Mouse (Mus musculus): Measurements from ENCODE around the gene Mast3. TPM values are rescaled to one million over a fixed set of nuclear protein-coding genes. Genes with fewer than 3 reads are reported as not detected.

Gene Mast3
- polyA plus RNA-seq, 1 experiment = 175 TPM

GRCm38 (mm10) chr8:70737705-70738104 is 67.1 kb downstream of the Mast3 start:
- H3K27ac ChIP-seq (ENCODE audit: insufficient read depth, low read length) = no peak overlapping the region
- no peaks in the 10 kb centered on the region for H3K36me3 ChIP-seq (ENCODE audit: control insufficient read depth, insufficient read depth, low read length)
- H3K4me1 ChIP-seq (ENCODE audit: control insufficient read depth, insufficient read depth, insufficient read length) = no peaks in the 10 kb centered on the region
- 73% methylated on average over 5 of the region's 5 CpGs for WGBS
- no peak for DNase-seq (ENCODE audit: low read depth in 1 of 2, low spot score in 2 of 2)
- H3K27me3 ChIP-seq (ENCODE audit: control insufficient read depth, insufficient read depth, low read length) = no peaks in the 10 kb centered on the region; the same call in 1 of the 2 replicates
- no peak for TF ChIP-seq CTCF (IDR thresholded peaks at IDR 0.05; ENCODE audit: extremely low read depth, insufficient read depth, insufficient read length, insufficient replicate concordance)
- TF ChIP-seq POLR2A (IDR thresholded peaks at IDR 0.05; ENCODE audit: low read depth, low read length) = no peak
- no peak overlapping the region for H3K4me3 ChIP-seq (ENCODE audit: extremely low read depth, insufficient read depth, insufficient read length)

GRCm38 (mm10) chr8:70730956-70731355 is 73.9 kb downstream of the Mast3 start:
- TF ChIP-seq CTCF (IDR thresholded peaks at IDR 0.05; ENCODE audit: extremely low read depth, insufficient read depth, insufficient read length, insufficient replicate concordance) (no peak), POLR2A (IDR thresholded peaks at IDR 0.05; ENCODE audit: low read depth, low read length) (no peak)
- H3K36me3 ChIP-seq (ENCODE audit: control insufficient read depth, insufficient read depth, low read length) = no peaks in the 10 kb centered on the region
- 42% methylated on average over 4 of the region's 4 CpGs for WGBS
- DNase-seq (ENCODE audit: low read depth in 1 of 2, low spot score in 2 of 2) = peak; percentile 55 to 59
- H3K27ac ChIP-seq (ENCODE audit: insufficient read depth, low read length) = peak overlapping the region; percentile 69
- H3K4me1 ChIP-seq (ENCODE audit: control insufficient read depth, insufficient read depth, insufficient read length) = peaks cover 12% of the 10 kb centered on the region; the same call in 1 of the 2 replicates
- H3K4me3 ChIP-seq (ENCODE audit: extremely low read depth, insufficient read depth, insufficient read length) = no peak overlapping the region
- H3K27me3 ChIP-seq (ENCODE audit: control insufficient read depth, insufficient read depth, low read length) = no peaks in the 10 kb centered on the region

- Histone ChIP-seq H3K36me3 (ENCODE audit: control insufficient read depth, insufficient read depth, low read length) (no peaks in the 10 kb centered on the region), H3K27ac (ENCODE audit: insufficient read depth, low read length) (peak overlapping the region; percentile 19; the same call in 1 of the 2 replicates), H3K4me3 (ENCODE audit: extremely low read depth, insufficient read depth, insufficient read length) (peak overlapping the region; percentile 47; the same call in 1 of the 2 replicates), H3K4me1 (ENCODE audit: control insufficient read depth, insufficient read depth, insufficient read length) (peaks cover 12% of the 10 kb centered on the region; the same call in 1 of the 2 replicates), H3K27me3 (ENCODE audit: control insufficient read depth, insufficient read depth, low read length) (no peaks in the 10 kb centered on the region)
- peak; percentile 45 to 73 for DNase-seq (ENCODE audit: low read depth in 1 of 2, low spot score in 2 of 2)
- TF ChIP-seq POLR2A (IDR thresholded peaks at IDR 0.05; ENCODE audit: low read depth, low read length) (no peak), CTCF (IDR thresholded peaks at IDR 0.05; ENCODE audit: extremely low read depth, insufficient read depth, insufficient read length, insufficient replicate concordance) (peak; percentile 31; the same call in 1 of the 2 replicates)
- WGBS = 2% methylated on average over 34 of the region's 34 CpGs
Measured at GRCm38 (mm10) chr8:70729808-70730475, 74.9 kb downstream of the Mast3 start.

Other genes with a start within 250 kb of the Mast3 start
- gene Isyna1, start 210.7 kb downstream of the Mast3 start, polyA plus RNA-seq (2012; rRNA removed) = 136 and 189 TPM in 2 replicates
- gene Ssbp4, start 196.2 kb downstream of the Mast3 start, polyA plus RNA-seq (2012; rRNA removed) = 168 and 256 TPM in 2 replicates
- gene Lrrc25, start 188.9 kb downstream of the Mast3 start, polyA plus RNA-seq (2012; rRNA removed) = 41.6 and 53.1 TPM in 2 replicates
- 5.2 and 6.0 TPM in 2 replicates for gene Gdf15, start 172.6 kb downstream of the Mast3 start, polyA plus RNA-seq (2012; rRNA removed)
- 18.2 and 22.2 TPM in 2 replicates for gene Pgpep1, start 144.7 kb downstream of the Mast3 start, polyA plus RNA-seq (2012; rRNA removed)
- 109 and 137 TPM in 2 replicates for gene Lsm4, start 131.8 kb downstream of the Mast3 start, polyA plus RNA-seq (2012; rRNA removed)
- 269 and 455 TPM in 2 replicates for gene Jund, start 106.1 kb downstream of the Mast3 start, polyA plus RNA-seq (2012; rRNA removed)
- gene Iqcn, start 101.6 kb downstream of the Mast3 start, polyA plus RNA-seq (2012; rRNA removed) = 0.08 and 0.09 TPM in 2 replicates
- 0.65 and 0.92 TPM in 2 replicates for gene Gm3336, start 86.5 kb downstream of the Mast3 start, polyA plus RNA-seq (2012; rRNA removed)
- gene Pde4c, start 81.3 kb downstream of the Mast3 start, polyA plus RNA-seq (2012; rRNA removed) = 2.8 and 3.6 TPM in 2 replicates
- gene Rab3a, start 50.4 kb downstream of the Mast3 start, polyA plus RNA-seq (2012; rRNA removed) = 12.1 and 17.7 TPM in 2 replicates
- 37.3 and 69.8 TPM in 2 replicates for gene Mpv17l2, start 44.1 kb downstream of the Mast3 start, polyA plus RNA-seq (2012; rRNA removed)
- gene Pik3r2, start 28.3 kb downstream of the Mast3 start, polyA plus RNA-seq (2012; rRNA removed) = 56.3 and 90.3 TPM in 2 replicates
- gene Il12rb1, start 3.4 kb upstream of the Mast3 start, polyA plus RNA-seq (2012; rRNA removed) = 5.8 and 7.4 TPM in 2 replicates
- gene Arrdc2, start 34.7 kb upstream of the Mast3 start, polyA plus RNA-seq (2012; rRNA removed) = 73.8 and 74.1 TPM in 2 replicates
- 0.65 and 1.1 TPM in 2 replicates for gene Kcnn1, start 58.2 kb upstream of the Mast3 start, polyA plus RNA-seq (2012; rRNA removed)
- 26.5 and 34.9 TPM in 2 replicates for gene Ccdc124, start 68.9 kb upstream of the Mast3 start, polyA plus RNA-seq (2012; rRNA removed)
- 1.0 and 1.1 TPM in 2 replicates for gene Slc5a5, start 87.7 kb upstream of the Mast3 start, polyA plus RNA-seq (2012; rRNA removed)
- gene Rpl18a, start 92.4 kb upstream of the Mast3 start, polyA plus RNA-seq (2012; rRNA removed) = 7,043 and 8,184 TPM in 2 replicates
- gene Map1s, start 100.9 kb upstream of the Mast3 start, polyA plus RNA-seq (2012; rRNA removed) = 62.2 and 95.7 TPM in 2 replicates

Data from spleen, adult 2 months (tissue).